Mouse (Mus musculus) subcutaneous adipose tissue, adult 2 months (tissue): Measurements from ENCODE around the gene Vmn2r10. TPM values are rescaled to one million over a fixed set of nuclear protein-coding genes. Genes with fewer than 3 reads are reported as not detected.

Source experiments
- polyA plus RNA-seq: library from polyadenylated mRNA; depleted of rRNA; stranded (reverse); fragments of >200 nt; gene quantifications from 2 replicates; pipeline ENCODE4 v1.2.3, GENCODE M21; 2012; ENCODE audit warnings: low replicate concordance; rRNA removed

Gene Vmn2r10
- not detected in 2 replicates for polyA plus RNA-seq

DNA sequence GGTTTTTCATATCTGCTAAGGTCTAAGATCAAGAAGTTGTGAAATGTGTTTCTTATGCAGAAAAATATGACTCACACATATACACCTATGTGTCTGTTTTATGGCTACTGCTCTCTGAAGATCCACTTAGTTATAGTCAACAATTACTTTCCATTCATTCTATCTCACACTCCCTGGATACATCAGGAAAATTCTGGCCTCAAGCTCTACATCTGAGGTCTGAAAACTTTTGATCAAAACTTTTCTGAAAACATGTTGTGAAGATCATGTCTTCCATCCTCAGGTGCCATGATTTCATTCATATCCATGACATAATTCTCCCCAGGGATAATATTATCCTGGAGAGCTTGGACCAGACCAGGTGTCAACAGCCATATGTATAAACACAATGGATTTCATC, at the start of gene Vmn2r10:
Gene Vmn2r10, minus strand, starts transcription at position 101 of the 400 bp plus-strand sequence.

Other genes with a start within 250 kb of the Vmn2r10 start
- not detected in 2 replicates for gene Rnf212, start 231.5 kb downstream of the Vmn2r10 start, polyA plus RNA-seq
- gene Tmed11, start 211.2 kb downstream of the Vmn2r10 start, polyA plus RNA-seq: not detected in 2 replicates
- not detected in 2 replicates for gene Vmn2r8, start 197.7 kb downstream of the Vmn2r10 start, polyA plus RNA-seq
- gene Vmn2r9, start 153.9 kb downstream of the Vmn2r10 start, polyA plus RNA-seq: not detected in 2 replicates
- not detected in 2 replicates for gene Vmn2r11, start 53.0 kb upstream of the Vmn2r10 start, polyA plus RNA-seq
- gene Vmn2r12, start 91.4 kb upstream of the Vmn2r10 start, polyA plus RNA-seq: not detected in 2 replicates
- gene Vmn2r13, start 185.7 kb upstream of the Vmn2r10 start, polyA plus RNA-seq: 0.03 TPM in 1 of 2 replicates, not detected in the other
- gene Vmn2r14, start 218.2 kb upstream of the Vmn2r10 start, polyA plus RNA-seq: not detected in 2 replicates